Mouse (Mus musculus) forebrain, postnatal 0 days (tissue): Measurements from ENCODE around the gene Phf23. TPM values are rescaled to one million over a fixed set of nuclear protein-coding genes. Genes with fewer than 3 reads are reported as not detected.

Source experiments
- ATAC-seq: fragments of 200-750 bp; cut with Nextera tagmentation; 2 replicates; pipeline ENCODE4 v1.8.0; 2017; ENCODE audit warnings: mild to moderate bottlenecking, moderate library complexity
- DNase-seq: peaks from one replicate; pipeline ENCODE4 v3.0.0-alpha.2; 2015
- H3K27ac ChIP-seq: fragments of 300-500 bp; sonication (generic); 2 replicates; pipeline ENCODE4 v1.5.1; 2014; ENCODE audit warnings: low read depth, mild to moderate bottlenecking, antibody characterized with exemption, low read length, moderate library complexity, mixed read lengths
- H3K27me3 ChIP-seq: fragments of 300-500 bp; sonication (generic); 2 replicates; pipeline ENCODE4 v1.6.1; 2014; ENCODE audit warnings: mild to moderate bottlenecking, low read length, mixed read lengths; ENCODE audit not compliant: insufficient read depth
- H3K36me3 ChIP-seq: fragments of 300-500 bp; sonication (generic); 2 replicates; pipeline ENCODE4 v1.6.1; 2014; ENCODE audit warnings: mild to moderate bottlenecking, moderate library complexity; ENCODE audit not compliant: insufficient read depth
- H3K4me1 ChIP-seq: fragments of 300-500 bp; sonication (generic); 2 replicates; pipeline ENCODE4 v1.6.1; 2014; ENCODE audit warnings: antibody characterized with exemption; ENCODE audit not compliant: insufficient read depth
- H3K4me2 ChIP-seq: fragments of 300-500 bp; sonication (generic); 2 replicates; pipeline ENCODE4 v1.6.1; 2014; ENCODE audit warnings: low read depth, mild to moderate bottlenecking, moderate library complexity
- H3K4me3 ChIP-seq: fragments of 300-500 bp; sonication (generic); 2 replicates; pipeline ENCODE4 v1.5.1; 2014; ENCODE audit warnings: low read depth, low read length, mixed read lengths
- H3K9ac ChIP-seq: fragments of 300-500 bp; sonication (generic); 2 replicates; pipeline ENCODE4 v1.6.1; 2014; ENCODE audit warnings: mild to moderate bottlenecking
- H3K9me3 ChIP-seq: fragments of 300-500 bp; sonication (generic); 2 replicates; pipeline ENCODE4 v1.6.1; 2016; ENCODE audit warnings: low read length
- CTCF ChIP-seq: sonication (generic); IDR thresholded peaks from 2 replicates; pipeline ENCODE4 v1.5.1; 2016; ENCODE audit warnings: antibody characterized with exemption, control low read depth, low read depth
- WGBS: fragments of 180-500 bp; shearing (Covaris S2); extraction: QIAGEN DNeasy Blood & Tissue Kit; methylation state at CpG from one replicate; pipeline ENCODE4 v1.1.7; 2014; 5-methylcytosine and 5-hydroxymethylcytosine counted together
- polyA plus RNA-seq: library from polyadenylated mRNA; unstranded; fragments of >200 nt; fragmentation: Nextera tagmentation; extraction: Ambion mirVana; gene quantifications from 2 replicates; pipeline ENCODE4 v1.2.1, GENCODE M21; 2015
- total RNA-seq: library from RNA; depleted of rRNA; stranded (reverse); fragments of >200 nt; gene quantifications from 2 replicates; pipeline ENCODE4 v1.2.3, GENCODE M21; 2014; rRNA removed

The Phf23 gene
- total RNA-seq: 47.6 and 52.7 TPM in 2 replicates
- polyA plus RNA-seq: 48.0 and 49.7 TPM in 2 replicates

DNA sequence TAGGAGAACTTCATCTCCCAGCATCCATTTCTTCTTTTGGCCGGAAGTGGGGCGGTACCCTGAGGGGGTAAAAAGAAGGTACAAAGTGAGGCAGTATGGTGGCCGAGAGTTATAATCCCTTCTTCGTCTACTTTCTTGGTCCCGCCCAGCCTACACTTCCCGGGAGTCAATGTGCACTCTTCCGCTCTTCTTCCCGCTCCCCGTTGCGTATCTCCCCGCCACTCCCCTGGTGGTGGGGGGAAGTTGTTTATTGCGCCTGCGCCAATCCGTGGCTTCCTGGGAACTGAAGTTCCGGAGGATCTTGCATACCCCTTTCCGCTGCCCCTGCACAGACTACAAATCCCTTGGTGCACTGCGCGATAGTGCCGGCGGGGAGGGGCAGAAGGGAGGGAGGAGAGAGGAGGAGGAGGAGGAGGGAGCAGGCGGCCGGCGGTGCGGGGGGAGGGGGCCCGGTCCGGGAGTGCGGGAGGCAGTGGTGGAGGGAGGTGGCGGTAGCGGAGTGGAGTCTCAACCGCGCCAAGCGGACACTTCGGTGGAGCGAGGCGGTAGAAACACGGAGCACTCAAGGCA, at the start of gene Phf23:
Phf23 (plus strand) TSS at position 387 of the 570 bp plus-strand sequence.
- Histone ChIP-seq H3K4me3 (peak within 1 kb of the TSS; percentile 79), H3K9ac (peak within 1 kb of the TSS; percentile 72), H3K4me2 (peak within 1 kb of the TSS; percentile 73), H3K4me1 (peaks cover 17% of the 10 kb centered on the region), H3K36me3 (peaks cover 35% of the 10 kb centered on the region), H3K27ac (peak within 1 kb of the TSS; percentile 89), H3K27me3 (no peaks in the 10 kb centered on the region), H3K9me3 (no peaks in the 10 kb centered on the region)
- peak; percentile 73 for TF ChIP-seq CTCF
- peak; percentile 89 for ATAC-seq
- DNase-seq: peak; percentile 99
- WGBS: under 1% methylated on average over 36 of the region's 36 CpGs

DNA sequence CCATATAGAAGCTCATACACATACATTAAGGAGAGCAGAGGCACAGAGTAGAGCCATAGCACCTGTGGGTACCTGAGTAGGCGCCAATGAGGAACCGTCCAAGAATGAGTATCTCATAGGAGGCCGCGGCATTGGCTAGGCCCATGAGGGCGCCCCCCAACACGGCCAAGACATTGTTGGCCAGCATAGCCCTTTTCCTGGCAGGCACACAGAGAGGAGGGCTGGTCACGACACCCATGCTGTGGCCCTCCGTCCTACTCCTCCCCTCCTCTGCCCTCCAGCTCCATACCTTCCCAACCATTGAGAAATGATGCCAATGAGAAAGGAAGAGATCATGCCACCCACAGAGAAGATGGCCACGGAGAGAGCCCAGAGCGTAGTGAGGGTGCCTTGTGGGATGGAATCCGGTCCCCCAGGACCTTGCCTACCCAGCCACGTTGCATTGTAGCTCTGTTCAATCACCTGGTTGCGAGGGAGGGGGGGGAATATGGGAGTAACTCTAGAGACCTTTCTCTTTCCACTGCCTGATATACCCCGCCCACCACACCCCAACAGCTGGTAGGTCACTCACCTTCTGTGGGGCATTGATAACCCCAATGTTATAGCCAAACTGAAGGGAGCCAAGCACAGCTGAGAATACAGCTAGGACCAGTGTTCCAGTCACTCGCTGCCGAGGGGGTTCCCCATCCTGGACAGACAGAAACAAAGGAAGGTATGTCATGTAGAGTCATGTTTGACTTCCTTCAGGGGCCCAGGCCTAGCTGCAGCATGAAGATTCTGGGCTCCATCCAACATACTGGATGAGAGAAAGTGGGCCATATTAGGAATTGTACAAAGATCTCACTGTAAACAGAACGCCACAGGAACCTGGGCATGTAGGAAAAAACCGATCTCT, 49.3 kb upstream of the Phf23 start:
- WGBS: 91% methylated on average over 18 of the region's 18 CpGs
- TF ChIP-seq CTCF: no peak
- Histone ChIP-seq H3K27ac (no peak overlapping the region), H3K27me3 (no peaks in the 10 kb centered on the region; the same call in 1 of the 2 replicates), H3K9ac (no peak overlapping the region), H3K9me3 (no peaks in the 10 kb centered on the region), H3K4me3 (no peak overlapping the region), H3K4me2 (no peak overlapping the region), H3K4me1 (no peaks in the 10 kb centered on the region), H3K36me3 (no peaks in the 10 kb centered on the region)
- DNase-seq (no peak), ATAC-seq (no peak)

DNA sequence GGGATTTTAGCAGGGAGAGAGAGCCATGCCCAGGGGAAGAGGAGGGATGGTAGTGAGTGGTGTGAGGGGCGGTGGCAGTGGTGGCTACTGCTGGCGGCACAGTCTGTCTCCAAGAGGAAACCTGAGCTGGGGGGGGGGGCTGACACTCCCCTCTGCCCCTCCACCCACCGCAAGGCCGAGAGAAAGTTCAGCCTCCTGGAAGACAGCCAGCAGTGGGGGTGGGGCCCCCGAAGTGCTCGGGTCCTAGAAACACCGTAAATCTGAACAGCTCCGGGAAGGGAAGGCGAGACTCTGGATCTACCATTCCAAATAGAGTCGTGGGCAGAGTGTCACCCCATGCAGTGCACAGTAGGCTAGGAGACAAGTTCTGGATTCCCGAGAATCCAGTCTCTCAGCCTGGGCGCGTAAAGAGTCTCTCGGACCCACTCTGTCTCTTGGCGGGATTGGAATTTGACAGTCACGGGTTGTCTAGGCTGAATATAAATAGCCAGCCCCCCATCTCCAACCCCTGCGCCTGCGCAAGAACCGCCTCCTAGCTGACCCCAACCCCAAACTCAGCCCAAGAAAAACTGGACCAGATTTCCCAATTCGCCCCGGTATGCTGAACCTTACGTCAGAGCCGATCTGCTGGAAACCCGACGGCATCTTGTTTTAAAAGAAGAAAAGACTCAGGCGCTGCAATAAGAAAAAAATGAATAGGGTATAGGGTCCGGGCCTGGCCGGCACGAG, 48.1 kb upstream of the Phf23 start:
- peak; percentile 26 for ATAC-seq
- H3K27ac ChIP-seq: no peak overlapping the region
- WGBS: 3% methylated on average over 29 of the region's 29 CpGs
- no peak for TF ChIP-seq CTCF
- DNase-seq: no peak
- no peaks in the 10 kb centered on the region; the same call in 1 of the 2 replicates for H3K27me3 ChIP-seq
- H3K4me3 ChIP-seq: peak overlapping the region; percentile 39
- H3K9ac ChIP-seq: peak overlapping the region; percentile 43
- no peaks in the 10 kb centered on the region for H3K4me1 ChIP-seq
- no peaks in the 10 kb centered on the region for H3K9me3 ChIP-seq
- no peaks in the 10 kb centered on the region for H3K36me3 ChIP-seq
- H3K4me2 ChIP-seq: peak overlapping the region; percentile 51

DNA sequence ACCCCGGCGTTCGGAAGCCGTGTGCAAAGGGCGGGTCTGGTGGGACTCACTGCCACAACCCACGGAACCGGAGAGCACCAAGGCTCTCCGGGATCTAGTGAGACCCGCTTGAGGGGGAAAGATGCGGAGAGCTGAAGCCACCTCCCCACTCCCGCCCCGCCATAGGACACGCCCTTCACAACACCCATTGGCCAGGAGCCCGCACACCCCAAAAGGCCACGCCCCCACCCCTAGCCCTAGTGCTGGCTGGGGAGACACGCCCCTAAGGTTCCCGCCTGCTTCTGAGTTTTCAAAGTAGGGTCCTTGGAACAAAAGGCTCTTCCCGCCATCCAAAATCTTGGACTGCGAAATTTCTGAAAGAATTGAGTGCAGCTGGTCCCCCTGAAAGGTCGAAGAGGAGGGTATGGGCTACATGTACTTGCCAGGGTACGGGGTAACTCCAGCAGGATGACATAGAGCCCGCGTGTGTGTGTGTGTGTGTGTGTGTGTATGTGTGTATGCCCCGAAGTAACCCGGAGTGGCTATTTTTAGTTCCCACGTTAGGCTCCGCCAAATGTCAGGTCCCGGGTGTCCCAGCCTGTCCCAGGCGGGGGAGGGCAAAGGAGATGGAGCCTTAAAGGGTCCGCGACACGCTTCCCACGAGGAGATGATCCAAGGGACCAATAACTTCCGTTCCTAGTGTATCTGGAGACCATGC, 47.4 kb upstream of the Phf23 start, which contains the start of gene Slc2a4:
Slc2a4 (minus strand) TSS at position 123 of the 697 bp plus-strand sequence.
- H3K9ac ChIP-seq: peak within 1 kb of the TSS; percentile 43
- peak within 1 kb of the TSS; percentile 39 for H3K4me3 ChIP-seq
- no peaks in the 10 kb centered on the region for H3K36me3 ChIP-seq
- no peaks in the 10 kb centered on the region for H3K4me1 ChIP-seq
- no peaks in the 10 kb centered on the region; the same call in 1 of the 2 replicates for H3K27me3 ChIP-seq
- ATAC-seq: peak; percentile 94
- WGBS: under 1% methylated on average over 34 of the region's 34 CpGs
- no peak for TF ChIP-seq CTCF
- H3K4me2 ChIP-seq: peak within 1 kb of the TSS; percentile 51
- H3K9me3 ChIP-seq: no peaks in the 10 kb centered on the region
- H3K27ac ChIP-seq: no peak within 1 kb of the TSS
- DNase-seq: peak; percentile 90

DNA sequence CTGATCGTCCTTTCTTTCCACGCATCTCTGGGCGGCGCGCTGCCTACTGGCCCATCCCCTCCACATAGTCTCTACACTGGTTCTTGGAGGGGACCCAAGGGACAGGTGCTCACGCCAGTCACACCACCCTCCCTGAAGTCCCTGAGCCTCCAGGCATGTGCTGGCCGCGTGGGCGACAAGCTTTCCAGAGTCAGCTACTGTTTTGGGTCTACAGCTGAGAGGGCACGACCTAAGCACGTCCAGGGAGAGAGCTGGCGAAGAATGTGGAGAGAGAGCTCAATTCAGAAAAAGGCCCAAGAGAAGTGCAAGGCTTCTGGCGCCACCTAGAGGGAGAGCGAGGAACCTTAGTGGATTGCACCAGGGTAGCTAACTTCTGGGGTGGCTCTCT, 46.8 kb upstream of the Phf23 start:
- H3K36me3 ChIP-seq: no peaks in the 10 kb centered on the region
- H3K9ac ChIP-seq: 0 out of 2 replicates have a peak overlapping the region, but pooled peaks have one; percentile 43
- peak overlapping the region; percentile 39 for H3K4me3 ChIP-seq
- ATAC-seq: peak; percentile 61
- under 1% methylated on average over 14 of the region's 14 CpGs for WGBS
- no peak overlapping the region for H3K27ac ChIP-seq
- TF ChIP-seq CTCF: peak; percentile 85
- no peaks in the 10 kb centered on the region for H3K4me1 ChIP-seq
- H3K27me3 ChIP-seq: no peaks in the 10 kb centered on the region; the same call in 1 of the 2 replicates
- no peaks in the 10 kb centered on the region for H3K9me3 ChIP-seq
- H3K4me2 ChIP-seq: peak overlapping the region; percentile 51
- DNase-seq: peak; percentile 84

DNA sequence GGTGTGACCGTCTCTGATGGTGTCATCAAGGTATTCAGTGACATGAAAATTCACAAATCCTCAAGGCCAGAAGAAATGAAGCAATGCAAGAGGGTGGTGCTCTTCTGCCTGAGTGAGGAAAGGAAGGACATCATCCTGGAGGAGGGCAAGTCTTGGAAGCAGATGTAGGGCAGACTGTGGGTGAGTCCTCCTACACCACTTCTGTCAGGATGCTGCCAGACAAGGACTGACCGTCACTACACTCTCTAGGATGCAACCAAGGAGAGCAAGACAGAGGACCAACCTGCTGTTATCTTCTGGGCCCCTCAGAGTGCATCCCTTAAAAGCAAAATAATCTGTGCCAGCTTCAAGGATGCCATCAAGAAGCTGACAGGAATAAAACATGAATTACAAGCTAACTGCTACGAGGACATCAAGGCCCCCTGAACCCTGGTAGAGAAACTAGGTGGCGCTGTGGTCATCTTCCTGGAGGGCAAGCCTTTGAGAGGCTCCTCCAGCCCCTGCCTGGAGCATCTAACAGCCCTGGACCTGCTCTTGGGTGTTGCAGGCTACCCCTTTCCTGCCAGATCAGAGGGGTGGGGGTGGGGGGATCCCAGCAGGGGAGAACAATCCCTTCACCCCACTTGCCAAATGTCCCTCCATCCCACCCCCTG, 44.6 kb upstream of the Phf23 start:
- H3K9me3 ChIP-seq: no peaks in the 10 kb centered on the region
- no peak overlapping the region for H3K27ac ChIP-seq
- ATAC-seq (no peak), DNase-seq (no peak)
- H3K9ac ChIP-seq: no peak overlapping the region
- no peak overlapping the region for H3K4me2 ChIP-seq
- no peak for TF ChIP-seq CTCF
- no peak overlapping the region for H3K4me3 ChIP-seq
- WGBS: 42% methylated on average over 4 of the region's 4 CpGs
- no peaks in the 10 kb centered on the region for H3K4me1 ChIP-seq
- H3K36me3 ChIP-seq: no peaks in the 10 kb centered on the region
- H3K27me3 ChIP-seq: no peaks in the 10 kb centered on the region
